Mouse (Mus musculus) fibroblast of lung, adult 2 months (primary cell): Measurements from ENCODE around the gene Stk38l.
A peak's percentile ranks its signal among the peaks of the same experiment; 100 is the strongest.
"Not testable (repeated sequence)": the region's sequence is repeated elsewhere in the genome, so short reads cannot be mapped to it uniquely, and the experiment has no call there.

Experiments
- DNase-seq: peaks from one replicate; pipeline ENCODE4 v3.0.0-alpha.2; 2011; ENCODE audit warnings: low read depth

Stk38l gene

DNA sequence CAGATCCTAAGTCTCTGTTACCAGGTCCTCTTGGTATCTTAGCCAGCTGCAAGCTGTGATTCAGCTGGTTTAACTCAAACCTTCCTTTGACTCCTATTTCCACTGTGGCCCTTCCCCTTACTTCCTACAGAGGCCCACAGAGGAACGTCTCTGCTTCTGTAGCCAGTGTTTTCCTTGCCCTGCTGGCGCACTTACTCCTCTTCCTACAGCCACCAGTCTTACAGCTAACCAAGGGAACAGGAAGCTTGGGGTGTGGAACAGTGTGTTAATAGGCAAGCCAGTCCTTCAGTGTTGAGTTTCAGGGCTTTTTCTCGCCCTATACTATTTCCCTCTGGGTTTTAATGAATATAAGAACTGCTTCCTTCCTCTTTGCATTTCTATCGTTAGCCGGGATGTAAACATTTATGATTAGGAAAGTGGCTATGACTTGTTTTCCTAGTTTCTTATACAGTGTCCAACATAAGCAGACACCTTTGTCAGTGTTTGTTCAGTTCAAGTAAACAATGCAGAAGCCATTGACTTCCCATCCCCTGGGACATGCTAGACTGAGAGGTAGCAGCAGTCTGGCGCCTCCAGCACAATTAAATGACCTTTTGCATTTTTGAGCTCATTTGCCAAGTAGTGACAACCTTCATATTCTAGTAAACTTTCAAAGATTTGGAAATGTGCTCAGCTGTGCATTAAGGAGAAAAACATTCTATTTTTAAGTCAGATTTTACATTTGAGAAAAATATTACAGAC lies 45.4 kb downstream of the Stk38l start:
- DNase-seq = no peak

DNA sequence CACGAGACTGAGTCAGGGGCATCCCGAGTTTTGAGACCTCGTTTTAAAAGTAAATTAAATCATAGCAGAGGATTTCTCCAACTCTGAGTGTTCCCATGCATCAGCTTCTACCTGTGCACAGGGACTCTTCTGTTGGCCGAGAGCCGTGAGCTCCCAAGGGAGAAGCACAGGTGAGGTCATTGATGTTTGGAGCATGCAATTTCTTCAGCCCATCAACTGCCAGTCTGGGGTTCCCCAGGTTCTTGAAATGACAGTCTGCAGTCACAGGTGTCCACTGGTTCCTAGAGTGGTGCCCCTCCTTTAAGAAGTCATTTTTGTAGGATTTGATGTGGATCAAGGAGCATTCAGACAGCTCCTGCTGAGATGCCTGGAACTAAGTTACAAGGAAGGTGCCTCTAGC lies 46.0 kb downstream of the Stk38l start:
- DNase-seq = no peak

DNA sequence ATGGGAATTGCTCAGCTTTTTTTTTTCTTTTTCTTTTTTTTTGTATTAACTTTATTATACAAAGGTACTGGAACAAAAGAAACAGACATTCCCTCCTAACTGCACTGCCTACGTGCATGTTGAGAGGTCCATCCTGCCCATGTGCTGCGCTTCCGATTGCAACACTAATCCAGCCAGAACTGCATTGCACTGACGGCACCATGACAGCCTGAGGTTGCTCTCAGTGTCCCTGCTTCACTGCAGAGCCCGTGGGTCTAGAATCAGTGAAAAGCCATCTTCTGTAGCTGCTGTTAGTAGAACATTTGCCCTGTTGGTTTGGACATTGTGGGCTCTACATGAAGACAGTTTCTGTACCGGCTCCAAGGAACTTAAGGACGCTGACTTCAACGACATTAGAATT lies 51.1 kb downstream of the Stk38l start:
- DNase-seq = not testable (repeated sequence)

DNA sequence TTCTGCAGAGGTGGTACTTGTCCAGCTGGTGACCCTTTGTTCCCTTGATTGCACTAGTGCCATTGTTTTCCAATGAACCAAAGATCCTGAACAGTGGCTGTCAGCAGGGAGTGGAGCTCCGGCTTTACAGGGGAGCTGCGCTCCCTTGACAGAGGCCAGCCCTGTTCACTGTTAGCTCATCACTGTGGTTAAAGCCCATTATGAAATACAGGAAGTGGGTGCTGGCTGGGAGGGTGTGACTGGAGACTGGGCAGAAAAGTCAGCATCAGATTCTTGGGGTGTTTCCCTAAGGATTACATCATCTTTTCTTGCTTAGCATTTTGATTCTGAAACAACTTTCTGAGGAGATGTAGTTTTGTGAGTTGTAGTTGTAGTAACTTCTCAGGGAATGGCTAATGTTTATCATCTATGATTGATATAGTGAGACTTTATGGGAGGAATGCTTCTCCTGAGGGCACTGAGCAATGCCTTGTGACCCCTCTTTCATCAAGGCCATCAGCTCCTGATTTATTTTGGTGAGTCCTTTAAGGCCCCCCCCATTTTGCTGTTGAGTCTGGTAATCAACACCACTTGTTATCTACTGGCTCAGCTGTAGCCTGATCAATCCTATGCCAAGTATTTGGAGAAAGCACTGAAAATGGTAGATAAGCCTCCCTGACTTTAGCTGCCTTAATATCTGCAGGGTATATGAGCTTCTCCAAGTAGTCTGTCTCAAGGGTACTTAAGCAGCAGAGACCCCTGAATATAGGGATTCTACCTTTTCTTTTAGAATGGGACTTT lies 52.0 kb downstream of the Stk38l start:
- peak; percentile 74 for DNase-seq

DNA sequence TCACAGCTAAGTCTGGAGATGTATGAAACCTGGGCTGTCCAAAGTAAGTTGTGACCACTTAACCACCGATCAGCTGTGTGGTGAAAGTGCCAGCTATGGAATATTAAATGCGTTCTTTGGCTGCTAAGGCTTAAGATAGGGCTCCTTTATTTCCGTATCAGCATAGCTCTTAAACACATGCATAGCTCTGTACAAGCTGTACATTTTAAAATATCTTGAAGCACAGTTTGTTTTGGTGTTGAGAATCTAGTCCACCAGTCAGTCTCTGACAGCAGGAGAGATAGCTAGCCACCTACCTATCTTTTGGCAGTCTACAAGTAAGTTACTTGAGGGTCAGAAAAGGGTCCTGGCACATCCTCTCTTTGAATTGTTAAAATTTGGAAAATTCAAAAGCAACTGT lies 53.3 kb downstream of the Stk38l start:
- no peak for DNase-seq

DNA sequence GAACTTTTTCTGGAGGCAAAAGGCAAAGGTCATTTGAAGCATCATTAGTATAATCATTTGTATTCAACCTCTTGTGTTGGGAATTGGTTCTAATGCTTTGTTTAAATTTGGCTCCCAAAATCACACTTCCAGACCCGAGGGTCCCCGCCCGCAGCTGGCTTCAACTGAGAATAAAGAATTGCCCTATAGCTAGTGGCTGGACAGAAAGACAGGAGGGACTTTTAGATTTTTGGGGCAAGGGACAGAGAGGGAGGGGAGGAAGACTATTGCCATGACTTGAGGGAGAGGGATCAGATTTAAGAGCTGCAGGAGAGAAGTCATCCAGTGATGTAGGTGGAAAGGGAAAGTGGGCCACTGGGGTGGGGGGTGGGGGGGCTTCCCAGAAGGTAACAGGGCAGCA lies 56.8 kb downstream of the Stk38l start:
- no peak for DNase-seq

DNA sequence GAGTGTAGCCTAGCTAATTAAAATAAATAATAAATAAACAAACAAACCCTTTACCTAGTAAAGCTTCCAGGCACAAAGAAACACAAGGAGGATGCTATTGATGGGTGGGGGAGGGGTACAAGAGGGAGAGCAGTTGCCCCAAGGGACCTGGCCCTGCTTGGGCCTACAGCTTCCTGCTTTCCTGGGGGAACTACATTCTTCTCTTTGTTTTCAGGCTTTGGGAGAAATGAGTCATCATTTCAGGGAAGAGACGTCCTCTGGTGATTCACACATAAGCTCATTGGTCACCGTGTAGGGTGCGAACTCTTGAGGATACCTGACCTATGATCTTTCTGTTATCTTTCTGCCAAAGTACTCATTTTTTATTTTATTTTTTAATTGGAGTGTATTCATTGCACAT lies 68.7 kb downstream of the Stk38l start:
- no peak for DNase-seq

DNA sequence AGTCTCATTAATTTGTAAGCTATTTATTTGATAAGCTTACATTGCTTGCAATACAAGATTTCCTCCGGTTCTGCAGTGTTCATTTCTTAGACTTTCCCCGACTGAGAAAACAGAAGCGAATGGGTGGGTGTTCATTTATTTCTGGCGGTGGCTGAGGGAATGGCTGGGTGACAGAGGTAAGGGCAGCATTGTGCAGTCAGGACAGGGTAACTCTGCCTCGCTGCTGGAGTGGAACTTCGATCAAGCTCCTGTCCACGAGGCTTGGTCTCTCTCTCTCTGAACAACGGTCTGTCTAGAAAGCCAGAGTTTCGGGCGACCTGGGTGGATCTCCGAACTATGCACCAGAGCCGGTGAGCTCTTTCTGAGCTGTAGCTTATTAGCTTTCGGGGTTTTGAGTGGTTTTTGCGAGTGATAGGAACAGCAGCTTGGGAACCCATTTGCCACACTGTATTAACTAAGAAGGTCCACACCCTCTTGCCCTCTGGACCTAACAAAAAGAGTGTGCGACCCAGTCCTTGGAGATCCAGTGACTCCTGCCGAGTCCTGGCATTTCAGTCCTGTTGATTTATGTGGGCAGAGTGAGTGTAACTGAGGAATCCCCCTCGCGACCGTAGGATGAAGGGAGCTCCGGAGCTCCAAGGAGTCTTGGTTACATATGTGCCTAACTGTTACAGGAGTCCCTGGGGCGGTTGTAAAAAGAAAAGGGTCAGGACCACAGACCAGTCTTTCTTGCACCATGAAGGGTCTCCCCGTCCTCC lies 70.5 kb downstream of the Stk38l start:
- DNase-seq = peak; percentile 24

DNA sequence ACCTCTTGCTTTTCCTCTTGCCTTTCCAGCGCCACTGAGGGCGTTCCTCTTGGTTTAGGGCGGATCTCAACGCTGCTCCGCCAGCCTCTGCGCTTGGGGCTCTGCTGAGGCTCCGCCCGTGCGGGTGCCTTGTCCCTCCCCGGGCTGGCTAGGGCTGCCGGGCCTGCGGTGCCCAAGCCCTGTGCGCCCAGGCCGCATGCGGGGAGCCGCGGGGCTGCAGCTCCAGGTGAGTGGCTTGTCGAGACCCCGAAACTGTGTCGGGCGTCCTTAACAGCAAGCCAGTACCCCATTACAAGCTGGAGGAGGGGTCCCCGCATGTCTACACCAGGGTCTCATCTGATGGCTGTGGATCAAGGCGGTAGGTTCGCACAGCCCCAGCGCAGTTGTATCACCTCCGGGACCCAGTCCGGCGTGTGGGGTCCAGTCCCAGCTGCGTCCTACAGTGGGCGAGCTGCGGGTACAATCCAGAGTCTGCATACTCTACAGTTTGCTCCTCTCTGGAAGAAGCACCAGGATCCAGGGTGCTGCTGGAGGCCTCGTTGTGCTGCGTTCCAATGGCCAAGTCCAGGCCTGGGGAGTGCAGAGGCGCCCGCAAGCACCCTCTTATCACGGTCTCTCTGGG lies 71.2 kb downstream of the Stk38l start, which contains the start of gene Arntl2:
Arntl2 (plus strand) TSS at position 132 of the 622 bp plus-strand sequence.
- peak; percentile 65 for DNase-seq

DNA sequence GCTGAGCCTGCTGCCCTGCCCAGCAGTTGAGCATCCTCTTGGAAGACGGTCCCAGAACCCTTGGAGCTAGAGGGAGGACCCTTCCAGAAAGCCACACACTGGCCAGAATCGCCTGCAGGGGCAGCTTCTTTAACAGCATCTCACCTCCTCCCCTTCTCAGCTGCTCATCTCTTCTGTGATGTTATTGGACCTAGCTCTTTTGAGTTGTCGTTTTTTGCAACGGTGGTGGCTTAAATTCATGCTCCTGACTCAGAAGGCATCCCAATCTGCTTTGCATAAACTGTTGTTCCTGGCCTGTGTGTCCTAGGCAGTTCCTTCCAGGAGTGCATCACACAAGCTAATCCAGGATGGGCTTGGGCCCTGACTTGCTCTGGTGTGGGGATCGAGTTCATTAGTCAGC lies 72.7 kb downstream of the Stk38l start:
- DNase-seq = no peak

DNA sequence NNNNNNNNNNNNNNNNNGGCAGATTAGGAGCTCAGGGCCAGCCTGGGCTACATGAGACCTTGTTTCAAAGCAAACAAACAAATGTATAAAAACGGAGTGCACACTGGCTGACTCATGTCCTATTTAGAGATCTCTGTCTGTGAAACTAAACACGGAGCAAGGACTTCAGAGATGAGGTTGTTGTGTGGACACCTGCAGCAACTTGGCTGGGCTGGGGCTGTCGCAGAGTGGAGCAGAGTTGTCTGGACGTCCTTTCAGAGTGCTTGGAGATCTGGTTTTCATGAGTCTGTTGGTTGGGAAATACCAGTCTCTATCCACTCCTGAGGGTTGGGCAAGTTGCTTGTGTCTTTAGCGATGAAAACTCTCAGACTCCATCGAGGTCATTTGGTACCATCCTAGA lies 85.2 kb downstream of the Stk38l start:
- no peak for DNase-seq

DNA sequence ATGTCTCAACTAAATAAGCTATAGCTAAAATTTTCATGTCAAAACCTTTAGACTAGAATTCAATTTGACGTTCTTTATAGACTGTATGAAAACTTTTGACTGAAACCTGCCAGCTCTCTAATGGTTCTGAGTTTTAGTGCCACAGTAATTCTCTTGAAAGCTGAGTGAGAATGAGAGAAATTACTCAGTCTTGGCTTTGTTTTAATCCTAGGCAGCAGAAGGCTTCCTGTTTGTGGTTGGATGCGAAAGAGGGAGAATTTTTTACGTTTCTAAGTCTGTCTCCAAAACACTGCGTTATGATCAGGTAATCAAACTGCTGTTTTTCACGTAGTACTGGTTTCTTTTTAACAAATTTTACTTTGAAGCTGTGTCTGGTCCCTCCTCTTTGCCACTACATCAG lies 88.2 kb downstream of the Stk38l start:
- DNase-seq = no peak

DNA sequence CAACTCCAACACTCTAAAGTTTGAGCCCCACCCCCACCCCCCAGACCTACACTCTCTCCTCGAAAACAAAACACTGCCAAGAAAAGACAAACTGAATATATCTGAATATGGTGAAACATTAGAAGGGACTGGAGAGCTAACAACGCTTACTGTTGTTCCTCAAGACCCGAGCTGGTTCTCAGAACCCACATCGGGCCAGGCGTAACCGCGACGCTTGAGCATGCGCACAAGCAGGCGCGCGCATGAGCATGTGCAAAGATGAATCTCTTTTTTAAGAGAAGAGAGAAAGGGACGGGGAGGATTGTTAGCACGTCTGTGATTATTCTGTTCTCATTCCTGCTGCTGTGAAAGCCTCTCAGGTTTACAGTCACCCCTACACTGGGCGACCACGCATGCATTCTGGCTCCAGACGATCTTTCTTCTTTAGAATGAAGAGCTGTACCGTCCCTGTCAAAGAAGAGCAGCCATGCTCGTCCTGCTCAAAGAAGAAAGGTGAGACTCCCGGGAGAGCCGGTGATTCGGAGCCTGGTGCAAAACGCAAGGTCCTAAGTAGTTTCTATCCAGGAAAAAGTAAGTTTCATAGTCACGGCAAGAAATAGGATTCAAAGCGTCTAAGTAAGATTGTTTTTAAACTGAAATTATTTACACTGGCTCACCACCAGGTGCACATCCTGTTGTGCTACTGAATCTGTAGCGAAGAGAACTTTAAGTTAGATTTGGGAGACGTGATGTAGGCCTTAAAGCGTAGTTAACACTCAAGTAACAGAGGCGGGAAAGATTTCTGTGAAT lies 95.6 kb downstream of the Stk38l start:
- DNase-seq = no peak

DNA sequence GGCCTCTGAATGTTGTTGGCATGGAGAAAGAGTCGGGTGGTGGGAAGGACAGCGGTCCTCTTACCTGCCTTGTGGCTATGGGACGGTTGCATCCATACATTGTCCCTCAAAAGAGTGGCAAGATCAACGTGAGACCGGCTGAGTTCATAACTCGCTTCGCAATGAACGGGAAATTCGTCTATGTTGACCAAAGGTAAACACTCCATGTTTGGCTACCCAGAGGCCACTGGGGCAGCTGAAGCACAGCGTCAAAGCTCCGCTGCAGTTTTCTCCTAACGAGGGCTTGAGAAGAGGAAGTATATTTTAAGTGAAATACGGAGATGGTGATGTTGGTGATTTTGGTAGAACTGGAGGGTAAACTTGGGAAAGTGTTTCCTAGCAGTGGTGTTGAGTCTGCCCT lies 97.2 kb downstream of the Stk38l start:
- no peak for DNase-seq

DNA sequence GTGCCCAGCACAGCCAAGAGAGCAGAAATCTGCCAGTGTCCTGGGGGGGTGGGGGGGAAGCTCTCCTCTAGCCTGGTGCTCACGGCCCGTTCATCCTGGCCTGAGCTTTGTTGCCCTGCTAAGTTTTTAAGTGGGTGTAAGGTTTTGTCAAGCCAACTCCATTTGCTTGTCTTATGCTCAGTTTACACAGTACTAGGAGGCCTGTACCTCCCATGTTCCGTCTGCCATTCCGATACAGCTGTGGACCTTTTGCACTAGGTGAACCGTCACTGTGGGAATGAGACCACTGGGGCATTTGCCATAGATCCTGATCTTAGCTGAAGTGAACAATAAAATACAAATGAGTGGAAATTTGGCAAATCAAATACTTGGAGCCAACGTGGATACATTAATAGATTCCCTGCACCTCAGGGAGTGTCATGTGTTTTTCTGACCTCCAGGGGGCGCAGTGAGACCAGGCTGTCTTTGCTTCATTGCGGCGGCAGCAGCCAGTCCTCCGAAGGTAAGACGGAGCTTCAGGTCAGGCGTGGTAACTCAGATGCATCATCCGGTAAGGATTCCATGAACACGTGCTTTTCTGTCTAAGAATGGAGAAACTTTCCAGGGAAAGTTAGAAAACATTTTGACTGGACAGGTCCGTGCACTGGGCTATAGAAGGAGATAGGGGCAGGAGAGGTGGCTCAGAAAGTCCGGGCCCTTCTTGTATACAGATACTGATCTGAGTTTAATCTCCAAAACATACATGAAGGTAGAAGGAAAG lies 100.1 kb downstream of the Stk38l start:
- peak; percentile 17 for DNase-seq

DNA sequence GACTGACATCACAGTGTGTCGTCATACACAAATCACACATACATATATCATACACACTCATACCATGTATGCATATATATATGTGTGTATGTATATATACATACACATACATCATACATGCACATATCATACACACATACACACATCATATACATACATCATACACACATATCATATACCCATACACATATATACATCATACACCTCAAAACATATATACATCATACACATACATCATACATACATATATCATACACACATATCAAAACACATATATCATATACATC lies 100.6 kb downstream of the Stk38l start:
- DNase-seq = no peak
